ENCODE assay signal across 1 mouse cellular context in genomic region chr19:60758896-60759835, GRCm38 (mm10).
TF ChIP-seq lines count a peak whose summit lies in the region.

No protein-coding gene starts in this region.

TF ChIP-seq in MEL, 35 proteins besides CTCF, POLR2A, EP300 and RAD21 (continued from another document):
- TF ChIP-seq USF2 (IDR thresholded peaks at IDR 0.05; ENCODE audit: borderline replicate concordance in 1 of 2, insufficient read depth in 1 of 2, low read depth in 1 of 2, low read length in 2 of 2) (no peak), MYC (IDR thresholded peaks at IDR 0.05; ENCODE audit: low read depth, low read length) (no peak), MYB (IDR thresholded peaks at IDR 0.05; ENCODE audit: low read depth, low read length) (0 out of 2 replicates have a peak, but pooled peaks have one; percentile 35), POLR2AphosphoS5 (IDR thresholded peaks at IDR 0.05; ENCODE audit: borderline replicate concordance, low read depth, low read length) (peak; percentile 55; the same call in 1 of the 2 replicates), SMC3 (IDR thresholded peaks at IDR 0.05; ENCODE audit: low read depth, low read length) (no peak), ZMIZ1 (IDR thresholded peaks at IDR 0.05; ENCODE audit: low read depth, low read length) (peak; percentile 0; the same call in 1 of the 2 replicates), CHD2 (IDR thresholded peaks at IDR 0.05; ENCODE audit: low read length) (peak; percentile 46; the same call in 1 of the 2 replicates), NRF1 (IDR thresholded peaks at IDR 0.05; ENCODE audit: insufficient read depth, low read depth, low read length, poor library complexity, severe bottlenecking) (no peak), ZC3H11A (IDR thresholded peaks at IDR 0.05; ENCODE audit: low read depth, low read length) (no peak), TBP (IDR thresholded peaks at IDR 0.05; ENCODE audit: low read depth, low read length) (0 out of 2 replicates have a peak, but pooled peaks have one; percentile 16), USF1 (IDR thresholded peaks at IDR 0.05; ENCODE audit: low read depth, low read length) (no peak), BHLHE40 (IDR thresholded peaks at IDR 0.05; ENCODE audit: borderline replicate concordance, low read depth, low read length) (no peak), POLR2AphosphoS2 (IDR thresholded peaks at IDR 0.05; ENCODE audit: low read length) (peak; percentile 76)
